Mouse (Mus musculus): ENCODE results near the gene Igf2r. TPM values are rescaled to one million over a fixed set of nuclear protein-coding genes. Genes with fewer than 3 reads are reported as not detected.
A peak's percentile ranks its signal among the peaks of the same experiment; 100 is the strongest.

The Igf2r gene
- polyA plus RNA-seq, 1 experiment from 2014 or later: 21.7 TPM

DNA sequence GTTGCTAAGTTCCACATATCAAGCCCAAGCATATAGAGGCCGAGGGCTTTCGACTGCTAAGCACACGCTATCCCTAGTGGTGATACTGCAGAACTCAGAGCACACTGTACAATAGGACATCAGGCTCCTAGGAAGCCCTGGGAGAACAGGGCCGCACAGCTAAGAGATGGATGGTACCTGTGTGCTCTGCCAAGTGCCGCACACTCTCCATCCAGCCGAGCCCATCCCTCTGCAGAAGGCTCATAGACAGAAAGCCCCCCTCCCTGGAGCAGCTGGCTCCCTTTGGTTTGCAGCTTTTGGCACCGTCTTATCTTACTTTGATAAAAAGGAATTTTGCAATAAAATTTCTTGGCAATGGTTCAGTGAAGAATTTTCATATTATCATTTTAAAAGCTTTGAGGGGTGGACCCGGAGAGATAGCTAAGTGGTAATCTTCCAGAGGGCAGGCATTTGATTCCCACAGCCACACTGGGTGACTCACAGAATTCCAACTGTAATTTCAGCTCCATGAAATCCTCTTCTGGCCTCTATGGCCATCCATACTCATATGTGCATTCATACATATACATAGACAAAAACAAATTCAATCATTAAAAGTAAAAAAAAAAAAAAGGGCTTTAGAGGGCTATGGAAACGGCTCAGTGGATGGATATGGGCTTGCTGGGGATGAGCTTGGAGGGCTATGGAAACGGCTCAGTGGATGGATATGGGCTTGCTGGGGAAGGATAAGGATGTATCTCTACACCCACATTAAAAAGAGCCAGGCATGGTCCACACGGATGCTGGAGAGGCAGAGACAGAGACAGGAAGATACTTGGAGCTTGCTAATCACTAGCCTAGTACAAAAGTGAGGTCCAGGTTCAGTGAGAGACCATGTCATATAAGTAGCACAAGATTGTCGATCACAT is 30.2 kb upstream of the Igf2r start:
- Histone ChIP-seq H3K36me3 (ENCODE audit: control insufficient read depth, insufficient read depth, low read length) (no peaks in the 10 kb centered on the region), H3K4me2 (ENCODE audit: low read depth, low read length, severe bottlenecking) (no peak overlapping the region), H3K9ac (ENCODE audit: low read length) (no peak overlapping the region), H3K4me3 (ENCODE audit: low read depth, low read length) (no peak overlapping the region), H3K27me3 (ENCODE audit: control insufficient read depth, insufficient read depth, low read length) (no peaks in the 10 kb centered on the region), H3K27ac (ENCODE audit: low read depth, low read length) (no peak overlapping the region), H3K9me3 (ENCODE audit: control insufficient read depth, low read length) (no peaks in the 10 kb centered on the region), H3K4me1 (replicated peaks; ENCODE audit: control insufficient read depth, insufficient read depth, low read length) (no peaks in the 10 kb centered on the region)
- no peak for ATAC-seq (replicated peaks; ENCODE audit: low FRiP score)
- 90% methylated on average over 12 of the region's 12 CpGs for WGBS
- peak; percentile 9 for DNase-seq (ENCODE audit: low spot score)

DNA sequence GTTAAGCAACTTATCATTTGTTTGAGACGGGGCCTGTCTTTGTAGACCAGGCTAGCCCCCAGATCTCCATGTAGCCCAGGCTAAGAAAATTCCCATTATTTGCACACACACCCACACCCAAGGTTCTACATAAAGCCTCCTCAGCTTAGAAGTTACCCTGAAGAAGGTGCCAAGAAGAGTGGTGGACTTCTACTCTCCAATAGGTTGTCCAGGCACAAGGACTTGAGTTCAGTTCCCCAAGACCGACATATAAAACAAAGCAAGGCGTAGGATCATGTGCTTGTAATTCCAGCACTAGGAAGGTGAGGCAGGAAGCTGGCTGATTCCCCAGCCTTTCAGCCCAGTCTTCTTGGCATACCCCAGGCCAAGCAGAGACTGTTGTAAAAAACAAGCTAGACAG is 29.1 kb upstream of the Igf2r start:
- 97% methylated on average over 3 of the region's 3 CpGs for WGBS
- Histone ChIP-seq H3K9ac (ENCODE audit: low read length) (no peak overlapping the region), H3K4me2 (ENCODE audit: low read depth, low read length, severe bottlenecking) (no peak overlapping the region), H3K27ac (ENCODE audit: low read depth, low read length) (no peak overlapping the region), H3K36me3 (ENCODE audit: control insufficient read depth, insufficient read depth, low read length) (no peaks in the 10 kb centered on the region), H3K4me1 (replicated peaks; ENCODE audit: control insufficient read depth, insufficient read depth, low read length) (no peaks in the 10 kb centered on the region), H3K9me3 (ENCODE audit: control insufficient read depth, low read length) (no peaks in the 10 kb centered on the region), H3K4me3 (ENCODE audit: low read depth, low read length) (no peak overlapping the region), H3K27me3 (ENCODE audit: control insufficient read depth, insufficient read depth, low read length) (no peaks in the 10 kb centered on the region)
- ATAC-seq (replicated peaks; ENCODE audit: low FRiP score) (no peak), DNase-seq (ENCODE audit: low spot score) (no peak)

DNA sequence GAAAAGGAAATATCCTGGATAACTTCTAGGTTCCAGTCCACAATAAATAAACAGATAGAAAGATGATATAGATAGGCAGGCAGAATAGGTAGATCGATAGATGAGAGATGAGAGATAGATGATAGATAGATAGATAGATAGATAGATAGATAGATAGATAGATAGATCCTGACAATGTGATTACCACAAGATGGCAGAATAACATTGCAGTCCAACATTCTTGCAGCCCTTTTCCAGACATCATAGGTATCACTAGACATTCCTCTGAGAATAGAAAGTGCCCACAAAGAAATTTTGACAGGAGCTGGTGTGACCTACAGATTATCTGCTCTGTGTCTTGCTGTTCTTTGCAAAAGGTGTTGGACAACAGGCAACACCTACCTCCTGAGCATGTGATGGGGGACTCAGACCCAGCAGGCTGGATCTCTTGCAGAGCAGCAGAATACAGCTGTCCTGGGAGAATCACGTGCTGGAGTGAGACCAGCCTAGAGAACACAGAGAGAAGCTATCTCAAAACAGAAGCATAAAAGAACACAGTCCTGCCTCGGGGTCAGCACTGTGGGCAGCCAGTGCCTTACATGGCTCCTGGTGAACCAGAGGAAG is 28.1 kb upstream of the Igf2r start:
- Histone ChIP-seq H3K9ac (ENCODE audit: low read length) (no peak overlapping the region), H3K27ac (ENCODE audit: low read depth, low read length) (no peak overlapping the region), H3K4me3 (ENCODE audit: low read depth, low read length) (no peak overlapping the region), H3K27me3 (ENCODE audit: control insufficient read depth, insufficient read depth, low read length) (no peaks in the 10 kb centered on the region), H3K4me1 (replicated peaks; ENCODE audit: control insufficient read depth, insufficient read depth, low read length) (no peaks in the 10 kb centered on the region), H3K4me2 (ENCODE audit: low read depth, low read length, severe bottlenecking) (no peak overlapping the region), H3K9me3 (ENCODE audit: control insufficient read depth, low read length) (no peaks in the 10 kb centered on the region), H3K36me3 (ENCODE audit: control insufficient read depth, insufficient read depth, low read length) (no peaks in the 10 kb centered on the region)
- DNase-seq (ENCODE audit: low spot score) (no peak), ATAC-seq (replicated peaks; ENCODE audit: low FRiP score) (no peak)
- WGBS: 78% methylated on average over 3 of the region's 3 CpGs

- H3K4me1 ChIP-seq (replicated peaks; ENCODE audit: control insufficient read depth, insufficient read depth, low read length): no peaks in the 10 kb centered on the region
- ATAC-seq (replicated peaks; ENCODE audit: low FRiP score) (no peak), DNase-seq (ENCODE audit: low spot score) (no peak)
- 85% methylated on average over 3 of the region's 3 CpGs for WGBS
- no peak overlapping the region for H3K4me2 ChIP-seq (ENCODE audit: low read depth, low read length, severe bottlenecking)
- H3K27ac ChIP-seq (ENCODE audit: low read depth, low read length): no peak overlapping the region
- H3K9ac ChIP-seq (ENCODE audit: low read length): no peak overlapping the region
- no peak overlapping the region for H3K4me3 ChIP-seq (ENCODE audit: low read depth, low read length)
- H3K9me3 ChIP-seq (ENCODE audit: control insufficient read depth, low read length): no peaks in the 10 kb centered on the region
- no peaks in the 10 kb centered on the region for H3K36me3 ChIP-seq (ENCODE audit: control insufficient read depth, insufficient read depth, low read length)
- no peaks in the 10 kb centered on the region for H3K27me3 ChIP-seq (ENCODE audit: control insufficient read depth, insufficient read depth, low read length)
Measured at GRCm38 (mm10) chr17:12796633-12797032, 27.2 kb upstream of the Igf2r start.

GRCm38 (mm10) chr17:12793660-12794406 is 24.4 kb upstream of the Igf2r start:
- H3K36me3 ChIP-seq (ENCODE audit: control insufficient read depth, insufficient read depth, low read length): no peaks in the 10 kb centered on the region
- 81% methylated on average over 8 of the region's 8 CpGs for WGBS
- no peak overlapping the region for H3K9ac ChIP-seq (ENCODE audit: low read length)
- no peak overlapping the region for H3K27ac ChIP-seq (ENCODE audit: low read depth, low read length)
- H3K4me2 ChIP-seq (ENCODE audit: low read depth, low read length, severe bottlenecking): no peak overlapping the region
- ATAC-seq (replicated peaks; ENCODE audit: low FRiP score) (no peak), DNase-seq (ENCODE audit: low spot score) (no peak)
- no peaks in the 10 kb centered on the region for H3K9me3 ChIP-seq (ENCODE audit: control insufficient read depth, low read length)
- no peaks in the 10 kb centered on the region; the same call in 1 of the 2 replicates for H3K4me1 ChIP-seq (replicated peaks; ENCODE audit: control insufficient read depth, insufficient read depth, low read length)
- H3K4me3 ChIP-seq (ENCODE audit: low read depth, low read length): no peak overlapping the region
- H3K27me3 ChIP-seq (ENCODE audit: control insufficient read depth, insufficient read depth, low read length): no peaks in the 10 kb centered on the region

GRCm38 (mm10) chr17:12792422-12793206 is 23.1 kb upstream of the Igf2r start:
- H3K27me3 ChIP-seq (ENCODE audit: control insufficient read depth, insufficient read depth, low read length): no peaks in the 10 kb centered on the region
- no peaks in the 10 kb centered on the region for H3K36me3 ChIP-seq (ENCODE audit: control insufficient read depth, insufficient read depth, low read length)
- no peak overlapping the region for H3K9ac ChIP-seq (ENCODE audit: low read length)
- H3K9me3 ChIP-seq (ENCODE audit: control insufficient read depth, low read length): no peaks in the 10 kb centered on the region
- WGBS: 78% methylated on average over 11 of the region's 11 CpGs
- no peaks in the 10 kb centered on the region; the same call in 1 of the 2 replicates for H3K4me1 ChIP-seq (replicated peaks; ENCODE audit: control insufficient read depth, insufficient read depth, low read length)
- H3K4me3 ChIP-seq (ENCODE audit: low read depth, low read length): no peak overlapping the region
- no peak overlapping the region for H3K4me2 ChIP-seq (ENCODE audit: low read depth, low read length, severe bottlenecking)
- no peak for DNase-seq (ENCODE audit: low spot score)
- ATAC-seq (replicated peaks; ENCODE audit: low FRiP score): no peak
- no peak overlapping the region for H3K27ac ChIP-seq (ENCODE audit: low read depth, low read length)

DNA sequence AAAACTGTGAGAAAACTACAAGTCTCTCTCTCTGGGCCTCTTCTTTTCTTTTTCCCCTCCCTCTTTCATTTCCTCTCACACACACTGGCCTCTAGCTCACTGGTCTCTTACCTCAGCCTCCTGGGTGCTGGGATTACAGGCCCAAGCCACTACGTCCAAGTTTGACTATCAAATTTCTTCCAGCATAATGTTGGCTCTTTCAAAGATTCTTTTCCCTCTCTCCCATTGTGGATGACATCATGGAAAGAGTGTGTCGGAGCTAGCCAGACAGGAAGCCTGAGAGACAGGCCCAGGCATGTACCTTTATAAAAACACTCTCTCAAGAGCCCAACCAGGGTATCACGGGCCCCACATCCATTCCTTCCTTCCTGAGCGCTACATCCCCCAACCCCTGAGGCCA is 22.0 kb upstream of the Igf2r start:
- Histone ChIP-seq H3K4me3 (ENCODE audit: low read depth, low read length) (no peak overlapping the region), H3K9me3 (ENCODE audit: control insufficient read depth, low read length) (no peaks in the 10 kb centered on the region), H3K36me3 (ENCODE audit: control insufficient read depth, insufficient read depth, low read length) (no peaks in the 10 kb centered on the region), H3K4me1 (replicated peaks; ENCODE audit: control insufficient read depth, insufficient read depth, low read length) (no peaks in the 10 kb centered on the region; the same call in 1 of the 2 replicates), H3K4me2 (ENCODE audit: low read depth, low read length, severe bottlenecking) (no peak overlapping the region), H3K9ac (ENCODE audit: low read length) (no peak overlapping the region), H3K27ac (ENCODE audit: low read depth, low read length) (no peak overlapping the region), H3K27me3 (ENCODE audit: control insufficient read depth, insufficient read depth, low read length) (no peaks in the 10 kb centered on the region)
- 45% methylated on average over 4 of the region's 4 CpGs for WGBS
- DNase-seq (ENCODE audit: low spot score): no peak
- ATAC-seq (replicated peaks; ENCODE audit: low FRiP score): no peak

GRCm38 (mm10) chr17:12791079-12791406 is 21.6 kb upstream of the Igf2r start:
- Histone ChIP-seq H3K9ac (ENCODE audit: low read length) (no peak overlapping the region), H3K27me3 (ENCODE audit: control insufficient read depth, insufficient read depth, low read length) (no peaks in the 10 kb centered on the region), H3K9me3 (ENCODE audit: control insufficient read depth, low read length) (no peaks in the 10 kb centered on the region), H3K4me3 (ENCODE audit: low read depth, low read length) (no peak overlapping the region), H3K4me2 (ENCODE audit: low read depth, low read length, severe bottlenecking) (no peak overlapping the region), H3K27ac (ENCODE audit: low read depth, low read length) (peak overlapping the region; percentile 34; the same call in 1 of the 2 replicates), H3K36me3 (ENCODE audit: control insufficient read depth, insufficient read depth, low read length) (no peaks in the 10 kb centered on the region), H3K4me1 (replicated peaks; ENCODE audit: control insufficient read depth, insufficient read depth, low read length) (no peaks in the 10 kb centered on the region; the same call in 1 of the 2 replicates)
- ATAC-seq (replicated peaks; ENCODE audit: low FRiP score) (no peak), DNase-seq (ENCODE audit: low spot score) (no peak)
- WGBS: 20% methylated on average over 5 of the region's 5 CpGs
